Mouse (Mus musculus): Measurements from ENCODE around the gene Frmd4a.

DNA sequence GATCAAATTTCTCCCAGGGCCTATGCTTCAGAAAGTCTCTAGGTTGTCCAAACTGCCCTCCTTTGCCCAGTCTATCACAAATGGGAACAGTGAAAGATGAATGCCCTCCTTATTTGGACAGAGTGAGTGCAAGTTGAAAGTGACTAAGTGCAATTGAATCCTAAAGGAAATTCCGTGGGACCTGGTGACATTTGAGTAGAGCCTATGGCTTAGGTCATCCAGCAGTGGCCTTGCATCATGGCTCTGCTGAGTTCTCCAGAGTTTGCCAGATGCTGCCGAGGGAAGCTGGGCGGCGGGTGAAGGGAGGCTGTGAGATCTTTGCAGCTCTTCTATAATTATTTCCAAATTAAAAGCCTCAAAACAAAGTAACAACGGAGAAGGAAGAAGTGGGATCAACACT lies 459.8 kb downstream of the Frmd4a start:
- TF ChIP-seq CTCF (IDR thresholded peaks at IDR 0.05; ENCODE audit: low read depth) (no peak), EP300 (IDR thresholded peaks at IDR 0.05; ENCODE audit: low read depth) (no peak)

Data from heart, postnatal 0 days (tissue).